Mouse (Mus musculus) inflammation-experienced regulatory T-cells, adult 16 weeks (primary cell): ENCODE data around the gene A430078G23Rik. TPM values are rescaled to one million over a fixed set of nuclear protein-coding genes. Genes with fewer than 3 reads are reported as not detected.

Source experiments
- polyA plus RNA-seq: library from polyadenylated mRNA; unstranded; fragments of 100-300 nt; shearing (Covaris generic); gene quantifications from one replicate; pipeline ENCODE4 v1.2.1, GENCODE M21; 2017

A430078G23Rik gene
- 73.8 TPM for polyA plus RNA-seq

GRCm38 (mm10) chr8:3353189-3353810, at the start of gene A430078G23Rik:
A430078G23Rik (plus strand) TSS chr8:3353415.

GRCm38 (mm10) chr8:3392771-3393710, 39.8 kb downstream of the A430078G23Rik start, which contains the start of gene Arhgef18:
Arhgef18 (plus strand) TSS chr8:3393006.

Other genes starting within 250 kb of the A430078G23Rik start
- gene Insr, start 73.8 kb upstream of the A430078G23Rik start, polyA plus RNA-seq, result 28.5 TPM
- 60.8 TPM for gene Arhgef18, start 39.6 kb downstream of the A430078G23Rik start, polyA plus RNA-seq
- gene Pex11g, start 114.3 kb downstream of the A430078G23Rik start, polyA plus RNA-seq, result 6.0 TPM
- gene Tex45, start 117.4 kb downstream of the A430078G23Rik start, polyA plus RNA-seq, result not detected
- 4.7 TPM for gene Zfp358, start 139.7 kb downstream of the A430078G23Rik start, polyA plus RNA-seq
- gene Mcoln1, start 147.0 kb downstream of the A430078G23Rik start, polyA plus RNA-seq, result 44.5 TPM
- 64.1 TPM for gene Pnpla6, start 162.0 kb downstream of the A430078G23Rik start, polyA plus RNA-seq
- gene C330021F23Rik, start 214.6 kb downstream of the A430078G23Rik start, polyA plus RNA-seq, result not detected
- gene Camsap3, start 233.9 kb downstream of the A430078G23Rik start, polyA plus RNA-seq, result 0.13 TPM